Mouse (Mus musculus): ENCODE data around the gene Gnas.
"Not testable (repeated sequence)": the region's sequence is repeated elsewhere in the genome, so short reads cannot be mapped to it uniquely, and the experiment has no call there.

Gnas gene

GRCm38 (mm10) chr2:174328358-174328905 is 44.3 kb downstream of the Gnas start:
- no peak for DNase-seq (ENCODE audit: low spot score in 2 of 2)

- no peak for DNase-seq (ENCODE audit: low spot score in 2 of 2)
Measured at GRCm38 (mm10) chr2:174328926-174329662, 45.0 kb downstream of the Gnas start.

GRCm38 (mm10) chr2:174329663-174330615 is 45.8 kb downstream of the Gnas start:
- DNase-seq (ENCODE audit: low spot score in 2 of 2) = peak; percentile 88 to 91

- DNase-seq (ENCODE audit: low spot score in 2 of 2) = peak; percentile 72 to 78
Measured at GRCm38 (mm10) chr2:174330616-174331191, 46.6 kb downstream of the Gnas start.

- no peak for DNase-seq (ENCODE audit: low spot score in 2 of 2)
Measured at GRCm38 (mm10) chr2:174331282-174332030, 47.3 kb downstream of the Gnas start.

- DNase-seq (ENCODE audit: low spot score in 2 of 2) = no peak
Measured at GRCm38 (mm10) chr2:174333239-174333890, 49.2 kb downstream of the Gnas start.

- no peak for DNase-seq (ENCODE audit: low spot score in 2 of 2)
Measured at GRCm38 (mm10) chr2:174334415-174334814, 50.3 kb downstream of the Gnas start.

- DNase-seq (ENCODE audit: low spot score in 2 of 2) = no peak
Measured at GRCm38 (mm10) chr2:174337275-174337674, 53.2 kb downstream of the Gnas start.

- DNase-seq (ENCODE audit: low spot score in 2 of 2) = no peak
Measured at GRCm38 (mm10) chr2:174339701-174340100, 55.6 kb downstream of the Gnas start.

GRCm38 (mm10) chr2:174340229-174340892 is 56.2 kb downstream of the Gnas start:
- no peak for DNase-seq (ENCODE audit: low spot score in 2 of 2)

GRCm38 (mm10) chr2:174340893-174341580 is 56.9 kb downstream of the Gnas start:
- no peak for DNase-seq (ENCODE audit: low spot score in 2 of 2)

- DNase-seq (ENCODE audit: low spot score in 2 of 2) = no peak
Measured at GRCm38 (mm10) chr2:174342793-174343400, 58.8 kb downstream of the Gnas start.

GRCm38 (mm10) chr2:174343566-174343965 is 59.4 kb downstream of the Gnas start:
- no peak for DNase-seq (ENCODE audit: low spot score in 2 of 2)

- DNase-seq (ENCODE audit: low spot score in 2 of 2) = peak; percentile 50 to 77
Measured at GRCm38 (mm10) chr2:174344003-174344655, 60.0 kb downstream of the Gnas start.

- no peak for DNase-seq (ENCODE audit: low spot score in 2 of 2)
Measured at GRCm38 (mm10) chr2:174344996-174345395, 60.9 kb downstream of the Gnas start.

GRCm38 (mm10) chr2:174346612-174346998 is 62.5 kb downstream of the Gnas start, which contains the start of gene Gm20721:
Gene Gm20721 (minus strand): TSS chr2:174346712.
- DNase-seq (ENCODE audit: low spot score in 2 of 2) = no peak

- not testable (repeated sequence) for DNase-seq (ENCODE audit: low spot score in 2 of 2)
Measured at GRCm38 (mm10) chr2:174346999-174347668, 63.0 kb downstream of the Gnas start.

- DNase-seq (ENCODE audit: low spot score in 2 of 2) = no peak
Measured at GRCm38 (mm10) chr2:174358516-174358915, 74.4 kb downstream of the Gnas start.
